Mouse (Mus musculus) thymus, postnatal 10 days (tissue): ENCODE results near the gene Fermt2.
"Not testable (repeated sequence)": the region's sequence is repeated elsewhere in the genome, so short reads cannot be mapped to it uniquely, and the experiment has no call there.

ENCODE experiments used
- DNase-seq, 2 experiments: peaks; one replicate each; pipeline ENCODE4 v3.0.0; 2021; ENCODE audit warnings: low spot score in 2 of 2

The Fermt2 gene

DNA sequence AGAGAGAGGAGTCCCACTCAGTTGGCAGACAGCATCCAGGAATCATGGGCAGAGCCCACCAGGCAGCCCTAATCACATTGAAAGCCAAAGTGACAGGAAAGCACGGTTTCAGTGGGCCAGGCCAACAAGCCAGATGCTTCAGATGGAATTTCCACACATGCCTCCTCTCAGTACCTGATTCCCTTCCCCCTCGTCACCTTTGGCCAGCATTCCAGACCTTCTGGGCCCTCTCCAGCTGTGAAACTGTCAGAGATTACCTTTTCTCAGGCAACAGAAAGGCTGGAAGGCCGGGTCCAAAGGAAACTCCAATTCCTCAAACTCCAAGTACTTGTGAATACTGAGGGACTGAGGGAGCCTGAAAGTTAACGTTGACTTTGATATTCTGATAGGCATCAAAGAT is 19.1 kb downstream of the Fermt2 start:
- no peak for DNase-seq

GRCm38 (mm10) chr14:45507923-45508322 is 22.0 kb downstream of the Fermt2 start:
- DNase-seq: no peak

DNA sequence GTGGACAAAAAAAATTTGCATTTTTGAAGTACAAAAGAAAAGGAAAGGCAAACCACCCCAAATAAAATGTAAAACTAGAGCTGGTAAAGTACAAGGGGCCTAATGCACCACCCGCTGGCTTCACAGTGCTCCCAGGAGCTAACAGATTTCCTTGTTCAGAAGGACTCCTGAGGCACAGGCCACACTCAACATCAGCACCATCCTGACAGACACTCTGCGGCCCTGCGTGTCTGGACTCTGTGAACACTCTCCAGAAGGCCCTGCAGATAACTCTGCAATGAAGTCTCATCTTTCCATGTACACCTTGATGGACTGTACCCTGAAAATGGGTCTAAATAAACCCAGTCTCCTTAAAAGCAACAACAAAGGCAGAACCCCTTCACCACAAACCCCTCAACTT is 22.5 kb downstream of the Fermt2 start:
- no peak for DNase-seq

DNA sequence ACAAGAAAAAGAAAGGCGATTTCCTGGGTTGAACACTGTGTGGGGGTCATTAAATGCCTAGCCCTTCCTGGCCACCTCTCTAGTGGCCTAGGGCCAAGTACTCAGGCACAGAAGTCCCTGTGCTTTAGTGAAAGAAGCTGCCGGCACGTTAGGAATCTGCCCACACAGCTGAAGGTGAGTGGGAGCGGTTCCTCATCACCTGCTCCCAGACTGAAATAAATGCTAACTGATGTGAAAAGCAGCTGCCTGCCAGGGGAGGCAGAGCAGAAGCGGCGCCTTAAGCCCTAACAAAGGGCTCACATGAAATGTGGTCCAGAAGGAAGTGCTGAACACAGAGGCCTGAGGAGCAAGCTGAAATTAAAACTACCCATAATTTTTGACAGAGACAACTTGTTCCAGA is 22.9 kb downstream of the Fermt2 start:
- DNase-seq: no peak

- no peak for DNase-seq
Measured at GRCm38 (mm10) chr14:45506165-45506564, 23.8 kb downstream of the Fermt2 start.

DNA sequence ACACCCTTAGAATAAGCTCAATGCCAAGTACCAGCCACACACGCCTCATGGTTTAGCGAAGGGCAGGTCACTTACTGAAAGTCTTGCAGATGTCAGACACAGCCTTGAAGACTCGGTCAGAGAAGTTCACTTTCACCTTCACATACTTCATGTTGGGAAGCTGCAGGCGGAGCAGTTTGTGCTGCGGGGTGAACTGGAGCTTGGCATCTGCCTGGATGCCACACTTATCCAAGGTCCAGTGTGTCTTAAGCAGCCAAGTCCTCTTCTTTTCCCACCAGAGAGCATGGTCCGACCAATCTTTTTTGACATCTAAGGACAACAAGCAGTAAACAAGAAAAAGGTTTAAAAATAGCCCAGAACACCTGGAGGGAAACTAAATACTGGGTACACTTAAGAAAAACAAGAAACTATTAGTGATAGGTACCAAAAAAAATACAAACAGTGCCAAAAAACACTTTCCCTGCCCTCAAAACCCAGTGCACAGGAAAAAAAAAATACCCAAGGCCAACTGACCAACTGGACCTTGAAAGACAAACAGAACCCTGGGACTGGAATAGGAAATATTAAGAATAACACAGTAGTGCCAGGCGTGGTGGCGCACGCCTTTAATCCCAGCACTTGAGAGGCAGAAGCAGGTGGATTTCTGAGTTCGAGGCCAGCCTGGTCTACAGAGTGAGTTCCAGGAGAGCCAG is 25.4 kb downstream of the Fermt2 start:
- DNase-seq: no peak

DNA sequence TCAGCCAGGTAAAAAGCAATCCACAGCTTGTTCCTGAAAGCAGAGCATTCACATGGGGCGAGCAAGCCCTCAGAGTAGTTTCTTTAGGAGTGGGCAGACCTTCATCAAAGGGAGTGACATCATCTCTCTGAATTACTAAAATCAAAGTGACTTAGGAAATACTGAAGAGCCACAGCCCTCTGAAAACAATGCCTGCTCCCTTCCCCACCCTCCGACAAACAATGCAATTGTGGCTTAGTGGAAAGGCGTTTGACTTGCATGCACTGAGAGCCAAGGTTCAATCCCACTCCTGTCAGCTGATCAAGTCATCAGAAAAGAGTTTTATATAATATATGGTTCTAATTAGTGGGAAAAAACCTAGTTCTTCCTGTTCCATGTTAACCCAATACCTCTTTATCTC is 26.0 kb downstream of the Fermt2 start:
- DNase-seq: no peak

- DNase-seq: no peak
Measured at GRCm38 (mm10) chr14:45500052-45500451, 29.9 kb downstream of the Fermt2 start.

GRCm38 (mm10) chr14:45497116-45497515 is 32.8 kb downstream of the Fermt2 start:
- no peak for DNase-seq

DNA sequence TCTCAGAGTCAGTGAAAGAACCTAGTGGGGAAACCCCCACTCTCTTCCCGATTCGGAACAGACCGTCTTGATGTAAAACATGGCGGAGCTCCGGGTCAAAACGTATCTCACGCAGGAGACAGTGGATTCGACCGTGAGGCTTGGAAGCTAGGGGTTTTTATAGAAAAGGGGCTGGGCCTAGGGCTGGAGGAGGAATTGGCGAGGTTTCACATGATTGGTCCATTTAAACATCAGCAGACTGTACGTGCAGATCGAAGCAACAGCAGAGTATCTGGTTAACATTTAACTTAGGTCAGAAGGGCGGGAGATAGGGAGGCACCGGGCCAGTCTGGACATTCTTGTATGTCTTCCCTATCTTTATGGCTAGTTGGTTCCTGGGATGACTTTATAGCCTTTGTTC is 34.1 kb downstream of the Fermt2 start:
- DNase-seq: not testable (repeated sequence)

DNA sequence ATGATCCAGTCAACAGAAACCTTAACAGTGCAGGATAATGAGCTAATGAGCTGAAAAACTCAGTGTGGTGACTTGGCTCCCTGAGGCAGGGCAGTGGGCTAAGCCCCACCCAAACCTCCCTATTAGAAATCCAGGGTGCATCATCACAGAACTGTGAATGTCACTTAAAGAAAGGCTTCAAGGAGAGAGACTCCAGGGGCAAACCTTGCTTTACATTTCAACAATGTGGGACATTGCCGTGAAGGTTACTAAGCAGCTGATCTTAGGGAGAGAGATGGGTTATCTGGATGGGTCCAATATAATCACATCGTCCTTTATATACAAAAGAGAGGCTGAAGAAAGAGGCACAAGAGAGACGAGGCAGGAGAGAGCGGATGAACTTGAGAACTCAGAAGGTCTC is 36.0 kb downstream of the Fermt2 start:
- DNase-seq: no peak

- DNase-seq: no peak
Measured at GRCm38 (mm10) chr14:45492668-45493067, 37.2 kb downstream of the Fermt2 start.

- no peak for DNase-seq
Measured at GRCm38 (mm10) chr14:45492038-45492437, 37.9 kb downstream of the Fermt2 start.

DNA sequence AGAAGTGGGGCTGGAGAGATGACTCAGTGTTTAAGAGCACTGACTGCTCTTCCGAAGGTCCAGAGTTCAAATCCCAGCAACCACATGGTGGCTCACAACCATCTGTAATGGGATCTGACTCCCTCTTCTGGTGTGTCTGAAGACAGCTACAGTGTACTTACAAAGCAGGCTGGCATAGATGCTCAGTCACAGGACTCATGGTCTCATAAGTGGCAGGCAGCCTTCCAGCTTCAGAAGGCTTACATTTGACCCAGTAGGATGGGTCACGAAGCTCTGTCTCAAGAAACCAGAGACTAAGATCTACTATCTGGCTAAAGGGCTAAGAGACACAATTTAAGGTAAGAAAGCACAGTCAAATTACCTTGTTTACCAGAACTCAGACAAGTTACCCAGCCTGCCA is 42.7 kb downstream of the Fermt2 start:
- DNase-seq: not testable (repeated sequence)

GRCm38 (mm10) chr14:45483361-45483760 is 46.6 kb downstream of the Fermt2 start:
- DNase-seq: not testable (repeated sequence)

- DNase-seq: no peak
Measured at GRCm38 (mm10) chr14:45478977-45479806, 50.7 kb downstream of the Fermt2 start.

DNA sequence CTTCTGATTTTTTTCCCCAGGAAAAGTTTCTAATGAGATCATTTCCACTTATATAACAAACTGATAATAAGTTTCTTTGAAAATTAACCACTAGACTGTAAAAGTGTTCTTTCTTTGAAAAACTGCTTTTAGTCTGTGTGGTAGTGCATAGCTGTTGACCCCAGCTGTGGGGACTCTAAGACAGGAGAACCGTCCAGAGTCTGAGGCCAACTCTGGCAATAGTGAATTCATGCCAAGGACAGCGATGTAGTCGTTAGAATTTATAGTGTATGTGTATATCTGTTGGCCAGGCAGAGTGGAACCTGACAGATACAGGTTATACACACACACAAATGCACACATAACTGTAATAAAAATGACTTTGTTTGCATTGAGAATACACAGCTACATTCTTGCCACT is 51.4 kb downstream of the Fermt2 start:
- DNase-seq: no peak

GRCm38 (mm10) chr14:45477651-45478050 is 52.3 kb downstream of the Fermt2 start:
- DNase-seq: no peak

DNA sequence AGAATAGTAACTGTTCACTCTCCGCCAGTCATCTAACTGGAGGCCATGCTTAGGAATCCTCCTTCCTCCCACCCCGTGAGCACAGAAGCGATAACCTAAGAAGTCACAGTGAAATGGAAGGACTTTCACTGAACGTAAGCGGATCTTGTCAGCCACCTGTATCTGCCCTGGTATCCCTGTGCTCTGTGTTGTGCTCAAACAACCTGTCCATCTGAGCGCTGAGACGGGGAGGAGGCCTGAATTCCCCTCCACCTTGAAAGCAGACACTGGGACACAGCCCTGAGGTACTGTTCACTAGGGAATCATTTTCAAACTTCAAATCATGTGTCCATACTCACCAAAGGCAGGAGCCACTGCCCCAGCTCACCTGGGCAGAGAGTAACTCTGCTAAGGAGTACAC is 52.9 kb downstream of the Fermt2 start:
- no peak for DNase-seq

DNA sequence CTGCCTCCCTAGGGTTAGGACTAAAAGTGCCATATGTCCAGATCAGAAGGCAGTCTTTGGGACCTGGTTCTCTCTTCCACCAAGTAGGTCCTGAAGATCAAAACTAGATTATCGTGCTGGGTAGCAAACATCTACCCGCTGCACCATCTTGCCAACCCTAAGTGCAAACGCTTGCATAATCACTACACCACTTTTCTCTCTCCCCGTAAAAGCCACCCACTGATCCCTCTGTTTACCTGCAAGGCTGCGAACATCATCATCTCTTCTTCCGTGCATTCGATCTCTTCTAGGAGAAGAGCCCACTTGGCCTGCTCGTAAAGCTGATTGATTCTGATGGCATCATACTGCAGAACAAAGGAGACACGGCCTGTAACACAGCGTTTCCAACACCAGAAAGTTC is 57.4 kb downstream of the Fermt2 start:
- no peak for DNase-seq

- DNase-seq: no peak
Measured at GRCm38 (mm10) chr14:45469446-45469845, 60.5 kb downstream of the Fermt2 start.

GRCm38 (mm10) chr14:45466371-45466770 is 63.5 kb downstream of the Fermt2 start:
- DNase-seq: not testable (repeated sequence)
